Mouse (Mus musculus): Measurements from ENCODE around the gene Olfr1370.
"Not testable (repeated sequence)": the region's sequence is repeated elsewhere in the genome, so short reads cannot be mapped to it uniquely, and the experiment has no call there.

Gene Olfr1370

DNA sequence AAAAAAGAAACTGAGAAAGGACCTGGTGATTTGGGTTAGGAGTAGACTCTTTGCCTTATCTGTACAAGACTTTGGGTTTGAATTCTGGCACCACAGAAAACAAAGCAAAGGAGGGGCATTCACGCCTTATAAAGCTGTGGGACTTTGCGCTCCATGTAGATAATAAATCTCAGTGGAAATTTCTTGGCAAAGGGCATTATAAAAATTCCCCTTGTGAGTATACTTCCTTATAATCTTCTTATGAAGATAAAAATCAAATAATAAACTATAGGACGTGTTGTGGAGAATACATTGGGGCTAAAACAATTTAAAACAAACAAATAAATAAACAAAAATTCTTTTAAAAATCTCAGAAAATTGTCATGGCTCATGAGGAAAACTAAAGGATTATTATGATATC is at the start of gene Olfr1370:
TSS of gene Olfr1370 (minus strand) at position 101 of the 400 bp plus-strand sequence.
- DNase-seq, result no peak

DNA sequence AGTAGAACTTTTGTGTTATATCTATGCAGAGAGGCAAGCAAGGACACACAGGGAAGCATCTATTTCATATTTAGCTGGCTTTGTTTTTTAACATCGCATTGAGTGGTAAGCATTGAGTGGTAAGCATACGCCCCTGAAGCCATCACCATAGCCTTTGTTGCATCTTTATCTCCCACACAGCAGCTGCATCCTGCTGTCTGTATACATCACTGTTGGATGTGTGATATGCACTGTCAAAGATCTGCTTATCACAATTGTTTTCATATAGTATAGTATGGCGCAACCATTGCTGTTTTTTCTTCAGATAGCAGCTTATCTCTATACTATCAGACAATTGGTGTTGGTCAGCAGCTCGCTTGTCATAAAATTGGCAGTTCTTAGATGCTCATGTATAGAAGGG is 39.4 kb upstream of the Olfr1370 start:
- no peak for DNase-seq

DNA sequence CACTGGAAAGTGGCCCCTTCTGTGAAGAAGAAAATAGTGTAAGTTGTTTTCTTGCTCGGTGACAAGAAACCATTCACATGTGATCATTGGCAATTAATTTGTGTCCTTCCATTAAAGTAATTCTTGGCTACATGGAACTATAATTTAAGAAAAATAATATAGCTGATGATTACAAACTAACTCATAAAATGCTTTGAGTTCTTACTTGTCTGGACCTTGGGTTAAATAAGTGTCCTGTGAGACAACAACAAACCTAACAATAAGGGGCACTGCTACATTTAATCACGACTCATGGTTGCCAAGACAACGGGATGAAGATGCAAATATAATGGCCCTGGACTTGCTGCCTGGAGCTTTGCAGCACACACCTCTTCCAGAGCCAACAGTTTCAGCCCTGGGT is 36.4 kb upstream of the Olfr1370 start, which contains the start of gene Olfr1369-ps1:
TSS of gene Olfr1369-ps1 (plus strand) at position 301 of the 400 bp plus-strand sequence.
- not testable (repeated sequence) for DNase-seq

DNA sequence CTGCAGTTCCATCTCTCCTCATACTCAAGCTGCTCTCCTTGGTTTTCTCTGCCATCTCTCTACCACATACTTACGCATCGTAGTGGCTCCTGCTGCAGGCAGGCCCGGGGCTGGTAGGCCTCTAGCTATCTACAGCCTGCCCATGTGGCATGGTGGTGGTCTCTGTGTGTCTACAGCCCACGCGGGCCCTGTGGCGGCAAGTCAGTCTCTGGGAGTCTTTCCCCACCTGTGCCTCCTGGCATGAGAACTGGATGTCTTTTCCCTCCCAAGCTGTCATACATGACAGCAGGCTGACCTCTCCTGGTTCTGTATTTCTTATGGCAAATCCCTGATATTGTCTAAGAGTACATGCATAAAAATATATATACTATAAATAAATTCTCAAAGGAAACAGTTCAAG is 35.7 kb upstream of the Olfr1370 start:
- no peak for DNase-seq

DNA sequence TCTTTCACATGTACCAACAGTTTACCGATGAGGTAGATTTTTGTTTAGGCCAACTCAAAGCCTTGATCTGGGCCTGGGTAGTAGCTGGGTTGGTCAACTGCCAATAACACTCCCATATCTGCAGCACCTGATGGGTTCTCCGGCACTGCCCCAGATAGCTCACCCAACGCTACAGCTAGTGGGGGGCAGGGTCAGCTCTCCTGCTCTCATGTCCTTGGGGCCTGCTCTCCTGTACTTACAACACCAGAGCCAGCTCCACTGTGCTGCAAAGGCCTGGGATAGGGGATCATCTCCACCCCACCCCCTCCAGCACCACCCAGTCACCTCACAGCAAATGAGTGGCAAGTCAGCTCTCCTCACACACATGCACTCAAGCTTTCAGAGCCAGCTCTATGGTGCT is 35.0 kb upstream of the Olfr1370 start:
- no peak for DNase-seq

GRCm38 (mm10) chr13:21082686-21083085 is 7.9 kb upstream of the Olfr1370 start:
- no peak for DNase-seq

GRCm38 (mm10) chr13:21066021-21066420 is 8.7 kb downstream of the Olfr1370 start:
- no peak for DNase-seq

DNA sequence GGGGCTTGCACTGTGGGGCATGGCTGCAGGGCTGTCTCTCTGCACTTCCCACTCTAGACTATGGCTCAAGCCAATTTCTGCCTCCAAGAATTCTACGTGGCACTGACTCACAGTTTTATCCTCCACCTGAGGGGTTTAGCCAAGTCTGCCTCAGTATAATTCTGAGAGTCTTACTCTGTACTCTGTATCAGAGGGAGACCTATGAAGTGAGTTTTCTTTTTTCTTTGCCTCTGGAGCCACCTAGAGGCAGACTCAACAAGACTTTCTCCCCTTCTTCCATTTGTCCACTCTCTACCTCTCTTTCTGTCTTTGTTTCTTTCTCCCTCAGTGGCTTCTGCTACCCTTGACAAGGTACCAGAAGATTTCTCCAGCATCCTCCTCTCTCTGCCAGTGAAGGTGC is 24.6 kb downstream of the Olfr1370 start:
- DNase-seq, result no peak

GRCm38 (mm10) chr13:21040589-21041199 is 34.1 kb downstream of the Olfr1370 start:
- DNase-seq, result no peak

- no peak for DNase-seq
These were observed 38.8 kb downstream of the Olfr1370 start for GRCm38 (mm10) chr13:21035981-21036380.

- no peak for DNase-seq
These were observed 39.7 kb downstream of the Olfr1370 start for GRCm38 (mm10) chr13:21035011-21035410.

GRCm38 (mm10) chr13:21033176-21033575 is 41.6 kb downstream of the Olfr1370 start:
- DNase-seq, result no peak

DNA sequence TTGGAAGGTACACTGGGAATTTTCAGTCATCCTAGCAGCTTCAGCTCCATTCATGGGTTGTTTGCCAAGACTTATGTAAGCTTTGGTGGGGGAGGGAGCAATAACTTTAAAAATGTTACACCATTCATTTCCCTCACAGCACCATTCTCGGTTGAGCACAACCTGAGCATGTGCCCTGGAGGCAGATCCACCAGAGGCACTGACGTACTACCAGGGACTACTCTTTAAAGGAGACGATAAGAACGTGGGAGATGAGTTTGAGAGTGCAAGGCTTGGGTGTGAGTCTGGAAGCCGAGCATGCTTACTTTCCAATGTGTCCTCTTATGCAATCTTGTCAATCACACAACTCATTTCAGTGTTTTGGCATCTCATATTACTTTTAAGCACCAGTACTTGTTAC is 49.9 kb downstream of the Olfr1370 start:
- no peak for DNase-seq
